Mouse (Mus musculus): Measurements from ENCODE around the gene Abhd16a. TPM values are rescaled to one million over a fixed set of nuclear protein-coding genes. Genes with fewer than 3 reads are reported as not detected.
"Not testable (repeated sequence)": the region's sequence is repeated elsewhere in the genome, so short reads cannot be mapped to it uniquely, and the experiment has no call there.

The Abhd16a gene
- total RNA-seq, 2 experiments from 2014 or later: 51.0 to 55.7 TPM

GRCm38 (mm10) chr17:35108097-35108496 is 19.0 kb downstream of the Abhd16a start, which contains the start of gene Ly6g5c:
Gene Ly6g5c (plus strand): TSS chr17:35108279.
- no peak for DNase-seq
- intact Hi-C loops (cut with DNase I): loop anchor here (5.0 kb wide), 1 partner anchor 46 kb away; no protein-coding TSS in a partner anchor

DNA sequence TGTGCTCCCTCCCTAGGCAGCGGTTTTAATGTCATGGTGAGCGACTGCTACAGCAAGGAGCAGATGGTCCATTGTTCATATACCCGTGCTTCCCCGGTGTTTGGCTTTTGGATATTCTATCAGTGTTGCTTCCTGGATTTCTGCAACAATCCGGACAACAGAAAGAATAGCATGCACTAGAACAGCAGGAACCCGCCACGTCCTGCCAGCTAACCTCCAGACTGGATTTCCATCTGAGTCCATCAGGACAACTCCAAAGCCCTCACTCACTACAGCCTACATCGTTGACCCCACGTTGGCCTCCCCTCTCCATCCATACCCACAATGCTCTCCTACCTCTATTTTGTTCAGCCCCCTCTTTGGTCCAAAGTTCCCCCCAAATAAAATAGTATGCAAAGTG is 22.7 kb downstream of the Abhd16a start:
- intact Hi-C loops (cut with DNase I): no loop called here
- DNase-seq: no peak

DNA sequence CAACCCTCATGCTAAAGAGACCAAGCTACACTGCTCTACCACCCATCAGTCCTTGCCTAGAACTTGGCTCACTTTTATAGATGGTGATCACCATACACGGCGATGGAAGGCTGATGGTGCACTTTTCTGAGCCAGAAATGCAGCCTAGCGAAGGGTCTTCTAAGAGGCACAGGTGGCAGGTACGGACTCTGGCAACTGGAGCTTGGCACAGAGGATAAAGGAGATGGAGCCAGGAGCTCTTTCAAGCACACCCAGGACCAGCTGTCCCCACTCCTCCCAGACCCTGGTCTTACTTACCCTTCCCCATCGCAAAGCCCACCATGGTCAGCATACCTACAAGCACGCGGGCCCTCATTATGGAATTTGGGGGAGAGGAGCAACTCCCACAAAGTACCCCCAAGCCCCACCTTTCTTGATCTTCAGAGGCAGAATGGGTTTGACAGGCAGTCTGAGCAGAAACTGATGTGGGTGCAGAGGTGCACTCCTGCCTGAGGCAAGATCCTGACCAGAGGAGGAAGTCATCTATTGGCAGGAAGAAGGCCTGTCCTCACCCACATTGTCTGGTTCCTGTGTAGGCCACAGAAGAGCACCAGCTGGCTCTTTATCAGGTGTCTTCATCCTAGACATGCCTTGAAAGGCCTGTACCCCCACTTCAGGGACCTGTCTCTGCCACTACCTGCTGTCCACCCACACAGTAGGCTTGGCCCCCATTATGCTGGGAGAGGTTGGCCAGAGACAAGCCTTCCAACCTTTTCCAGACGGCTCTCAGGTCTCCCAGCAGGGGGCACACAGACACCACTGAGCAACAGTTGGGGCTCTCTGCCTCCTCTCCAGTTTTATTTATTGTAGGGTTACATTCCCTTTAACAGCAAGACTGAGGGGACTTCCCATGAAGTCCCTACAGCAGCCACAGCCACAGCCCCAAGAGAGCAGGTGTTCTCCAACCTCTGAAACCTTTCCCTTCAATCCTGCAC is 26.3 kb downstream of the Abhd16a start, which contains the start of gene Ly6g5b:
Gene Ly6g5b, minus strand, starts transcription at position 383 of the 974 bp plus-strand sequence.
- DNase-seq: peak in 1 of 2 experiments; percentile 49
- intact Hi-C loops (cut with DNase I): no loop called here

DNA sequence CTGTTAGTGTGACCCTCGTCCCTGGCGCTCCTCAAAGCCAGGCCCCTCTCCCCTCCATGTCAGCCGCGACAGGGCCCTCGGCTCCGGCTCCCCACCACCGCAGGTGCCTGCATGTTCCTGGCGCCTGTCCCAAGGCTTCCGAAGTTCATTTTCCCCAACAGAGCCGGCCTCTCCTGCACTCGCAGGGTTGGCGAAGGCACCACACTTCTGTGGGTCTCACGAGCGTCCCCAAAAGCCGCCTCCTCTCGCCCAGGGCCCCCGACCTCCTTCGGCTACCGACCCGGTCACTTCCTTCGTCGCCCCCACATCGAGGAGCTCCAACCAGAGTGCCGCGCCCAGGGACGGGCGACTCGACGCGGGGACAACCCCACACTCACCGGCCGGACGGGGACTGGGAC is 31.7 kb downstream of the Abhd16a start:
- DNase-seq: no peak
- intact Hi-C loops (cut with DNase I): loop anchor here (2.0 to 5.0 kb wide), 2 partner anchors 30 to 117 kb away; partner anchors contain the start of gene Nfkbil1

- peak; percentile 99 for DNase-seq
- intact Hi-C loops (cut with DNase I): loop anchor here (2.0 to 5.0 kb wide), 2 partner anchors 30 to 116 kb away; partner anchors contain the start of gene Nfkbil1
Measured at GRCm38 (mm10) chr17:35121143-35121799, 32.2 kb downstream of the Abhd16a start, which contains the start of gene Gpank1. Gene Gpank1 (plus strand): TSS chr17:35121455.

DNA sequence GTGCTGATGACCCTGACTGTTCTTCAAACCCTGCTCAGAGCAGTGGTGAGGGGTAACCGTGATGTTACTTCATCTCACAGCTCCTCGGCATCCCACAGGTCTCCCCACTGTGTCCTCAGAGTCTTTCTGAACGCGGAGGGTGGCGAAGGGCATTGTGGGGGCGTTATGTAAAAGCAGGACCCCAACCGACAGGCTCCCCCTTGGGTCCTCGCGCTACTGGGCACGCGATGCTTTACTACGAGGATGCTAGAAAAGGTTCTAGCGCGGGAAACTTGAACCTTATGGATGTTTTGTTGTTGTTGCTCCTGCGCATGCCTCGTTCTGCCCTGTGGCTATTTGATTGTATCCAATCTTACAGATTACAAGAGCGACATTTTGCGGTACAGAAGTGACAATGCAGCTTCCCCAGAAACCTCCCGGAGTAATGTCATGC is 32.8 kb downstream of the Abhd16a start, which contains the start of gene Csnk2b:
Gene Csnk2b, minus strand, starts transcription at position 183 of the 433 bp plus-strand sequence.
- DNase-seq: peak; percentile 58 to 72

DNA sequence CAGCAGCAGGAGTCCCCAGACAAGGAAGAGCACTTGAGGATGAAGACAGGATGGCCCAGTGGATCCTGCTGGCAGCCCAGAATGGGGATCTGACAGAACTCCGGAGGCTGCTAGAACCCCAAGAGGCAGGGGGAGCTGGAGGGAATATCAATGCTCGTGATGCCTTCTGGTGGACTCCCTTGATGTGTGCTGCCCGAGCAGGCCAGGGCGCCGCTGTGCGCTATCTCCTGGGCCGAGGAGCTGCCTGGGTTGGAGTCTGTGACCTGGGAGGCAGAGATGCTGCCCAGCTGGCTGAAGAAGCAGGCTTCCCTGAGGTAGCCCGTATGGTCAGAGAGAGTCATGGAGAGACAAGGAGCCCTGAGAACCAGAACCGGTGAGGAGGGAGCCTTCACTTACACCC is 34.2 kb downstream of the Abhd16a start:
- intact Hi-C loops (cut with DNase I): loop anchor here (5.0 kb wide), 1 partner anchor 114 kb away; the partner anchor contains the start of gene Nfkbil1
- DNase-seq: not testable (repeated sequence)

More for the DNA sequence above, 32.8 kb downstream of the Abhd16a start, which contains the start of gene Csnk2b:
- intact Hi-C loops (cut with DNase I): loop anchor here (2.0 to 5.0 kb wide), 2 partner anchors 31 to 115 kb away; partner anchors contain the start of gene Nfkbil1

- intact Hi-C loops (cut with DNase I): loop anchor here (5.0 kb wide), 1 partner anchor 113 kb away; the partner anchor contains the start of gene Nfkbil1
Measured at GRCm38 (mm10) chr17:35124261-35124896, 35.3 kb downstream of the Abhd16a start.

DNA sequence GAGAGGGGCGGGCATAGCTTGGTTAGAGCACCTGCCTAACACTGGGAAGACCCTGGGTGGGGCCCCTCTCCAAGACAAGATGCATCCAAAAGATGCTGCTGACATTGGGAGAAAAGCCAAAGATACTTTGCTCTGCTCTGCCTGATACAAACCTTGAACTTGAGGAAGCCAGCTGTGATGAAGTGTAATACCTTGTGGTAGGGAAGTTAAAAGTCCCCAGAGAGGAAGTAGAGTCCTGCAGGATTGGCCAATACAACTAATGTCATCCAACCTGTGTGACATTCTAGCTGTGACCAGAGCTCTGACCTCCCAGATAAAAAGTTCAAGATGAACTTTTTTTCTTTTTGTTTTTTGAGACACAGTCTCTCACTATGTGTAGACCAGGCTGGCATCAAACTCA is 36.0 kb downstream of the Abhd16a start:
- DNase-seq: no peak
- intact Hi-C loops (cut with DNase I): loop anchor here (5.0 kb wide), 1 partner anchor 37 kb away; the partner anchor contains the start of gene Prrc2a

More at GRCm38 (mm10) chr17:35124261-35124896, 35.3 kb downstream of the Abhd16a start:
- DNase-seq: not testable (repeated sequence)

DNA sequence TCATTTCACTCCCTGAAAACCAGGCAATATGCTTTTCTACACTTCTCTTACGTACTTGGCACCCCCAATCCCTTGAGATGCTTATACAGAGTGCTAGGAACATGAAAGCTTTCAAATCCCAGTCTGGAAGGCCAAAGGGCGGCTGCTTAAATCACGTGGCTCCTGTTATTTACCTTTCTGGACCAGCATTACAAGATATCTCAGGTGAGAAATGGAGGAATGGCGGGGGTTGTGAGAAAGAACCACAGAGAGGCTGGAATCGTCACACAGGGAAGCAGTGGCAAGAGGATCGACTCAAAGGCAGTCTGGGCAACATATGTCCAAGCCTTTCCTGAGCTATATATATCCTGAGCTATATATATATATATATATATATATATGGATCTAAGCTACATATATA is 36.5 kb downstream of the Abhd16a start:
- intact Hi-C loops (cut with DNase I): loop anchor here (5.0 kb wide), 1 partner anchor 37 kb away; the partner anchor contains the start of gene Prrc2a

GRCm38 (mm10) chr17:35126206-35126611 is 37.1 kb downstream of the Abhd16a start, which contains the start of gene D17H6S53E:
Gene D17H6S53E (plus strand): TSS chr17:35126373.
- intact Hi-C loops (cut with DNase I): loop anchor here (5.0 kb wide), 1 partner anchor 36 kb away; the partner anchor contains the start of gene Prrc2a
- peak; percentile 83 to 84 for DNase-seq

More for the DNA sequence above, 36.5 kb downstream of the Abhd16a start:
- DNase-seq: no peak

DNA sequence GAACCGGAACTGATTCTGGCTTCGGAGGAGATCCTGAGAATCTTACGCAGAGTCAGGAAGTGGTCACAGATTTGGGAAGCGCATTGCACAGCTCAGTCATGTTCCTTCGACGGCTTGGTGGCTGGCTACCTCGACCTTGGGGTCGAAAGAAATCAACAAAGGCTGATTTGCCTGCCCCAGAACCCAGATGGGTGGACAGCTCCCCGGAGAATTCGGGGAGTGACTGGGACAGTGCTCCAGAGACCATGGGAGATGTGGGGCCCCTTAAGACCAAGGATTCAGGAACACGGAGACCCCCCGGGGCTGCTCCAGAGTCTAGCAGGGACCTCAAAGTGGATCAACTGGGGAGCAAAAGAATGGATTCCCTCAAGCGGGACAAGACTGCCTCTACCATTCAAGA is 38.0 kb downstream of the Abhd16a start:
- DNase-seq: no peak
- intact Hi-C loops (cut with DNase I): loop anchor here (5.0 kb wide), 1 partner anchor 35 kb away; the partner anchor contains the start of gene Prrc2a

GRCm38 (mm10) chr17:35128996-35129395 is 39.9 kb downstream of the Abhd16a start:
- DNase-seq: no peak
- intact Hi-C loops (cut with DNase I): loop anchor here (5.0 kb wide), 1 partner anchor 33 kb away; the partner anchor contains the start of gene Prrc2a

DNA sequence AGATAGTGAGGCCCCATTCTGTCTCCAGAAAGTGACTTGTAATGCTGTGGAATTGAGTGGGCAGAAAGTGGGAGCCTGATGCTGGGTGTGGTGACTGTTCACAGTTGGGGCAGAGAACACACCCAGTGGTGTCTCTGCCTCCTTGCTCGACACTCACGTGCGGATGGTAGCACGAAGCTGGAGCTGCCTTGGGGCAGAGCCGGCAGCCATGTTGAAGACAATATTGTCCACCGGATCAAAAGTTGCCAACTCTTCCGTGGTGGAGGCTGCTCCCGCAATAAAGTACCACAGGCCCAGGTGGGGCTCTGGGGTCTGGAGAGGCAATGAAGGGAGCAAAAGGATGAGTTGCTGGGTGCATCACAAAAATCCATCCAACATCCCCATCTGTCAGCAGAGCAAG is 42.0 kb downstream of the Abhd16a start:
- no peak for DNase-seq

DNA sequence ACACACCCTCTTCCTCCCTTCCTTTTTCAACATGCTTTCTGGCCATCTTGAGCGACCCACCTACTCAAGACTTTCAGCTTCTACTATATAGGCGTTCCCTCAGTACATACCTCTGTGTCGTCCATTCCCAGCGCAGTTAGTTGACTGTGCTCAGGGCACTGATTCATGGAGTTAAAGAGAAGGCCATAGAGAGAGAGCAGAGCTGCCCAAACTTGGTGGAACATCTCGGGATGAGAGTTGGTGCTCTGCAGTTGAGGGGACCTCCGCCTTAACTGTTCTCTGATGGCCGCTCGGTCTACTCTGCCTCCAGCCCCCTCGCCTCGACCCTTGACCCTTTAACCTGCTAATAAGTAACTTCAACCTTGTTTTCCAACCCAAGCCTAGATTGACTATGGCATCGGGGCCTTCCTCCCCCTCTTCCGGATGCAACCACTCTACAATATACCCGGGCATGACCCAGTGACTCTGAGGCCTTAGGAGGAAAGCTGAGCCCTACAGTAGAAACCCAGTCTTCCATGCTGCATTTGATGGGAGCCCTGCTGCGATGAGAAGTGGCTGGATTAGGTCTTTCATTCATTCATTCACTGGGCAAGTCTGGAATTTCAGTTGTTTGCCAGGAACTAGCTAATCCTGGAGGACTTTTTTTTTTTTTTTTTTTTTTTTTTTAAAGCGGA is 42.6 kb downstream of the Abhd16a start, which contains the start of gene Apom:
Gene Apom, minus strand, starts transcription at position 551 of the 674 bp plus-strand sequence.
- DNase-seq: no peak
- intact Hi-C loops (cut with DNase I): no loop called here

More for the DNA sequence above, 42.0 kb downstream of the Abhd16a start:
- intact Hi-C loops (cut with DNase I): no loop called here

DNA sequence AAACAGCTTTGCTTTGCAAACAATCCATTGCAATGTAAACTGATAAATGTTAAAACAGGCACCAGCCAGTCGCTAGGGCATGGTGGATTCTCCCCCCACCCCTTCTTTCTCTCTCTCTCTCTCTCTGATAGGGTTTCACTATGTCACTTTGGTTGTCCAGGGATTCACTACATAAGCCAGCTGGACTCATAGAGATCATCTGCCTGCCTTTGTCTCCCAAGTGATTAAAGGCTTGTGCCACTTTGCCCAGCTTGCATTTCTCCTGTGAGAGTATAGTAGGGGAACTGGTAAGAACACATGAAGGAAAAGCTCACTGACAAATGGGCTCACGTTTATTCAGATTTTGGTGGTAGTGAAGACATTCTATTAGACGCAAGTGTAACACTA is 43.1 kb downstream of the Abhd16a start:
- DNase-seq: no peak
- intact Hi-C loops (cut with DNase I): no loop called here

DNA sequence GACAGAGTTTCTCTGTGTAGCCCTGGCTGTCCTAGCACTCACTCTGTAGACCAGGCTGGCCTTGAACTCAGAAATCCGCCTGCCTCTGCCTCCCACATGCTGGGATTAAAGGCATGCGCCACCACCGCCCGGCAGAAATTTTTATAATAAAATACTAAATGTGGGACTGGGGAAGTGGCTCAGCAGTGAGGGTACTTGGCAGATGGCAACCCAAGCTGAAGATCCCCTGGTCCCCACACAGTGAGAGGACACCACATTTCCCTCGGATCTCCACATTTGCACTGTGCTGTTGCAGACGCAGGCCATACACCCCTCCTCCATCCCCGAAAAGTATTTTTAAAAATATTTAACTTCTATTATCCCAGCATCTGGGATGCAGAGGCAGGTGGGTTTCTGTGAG is 44.5 kb downstream of the Abhd16a start:
- intact Hi-C loops (cut with DNase I): no loop called here
- no peak for DNase-seq

- DNase-seq: peak; percentile 96
- intact Hi-C loops (cut with DNase I): no loop called here
Measured at GRCm38 (mm10) chr17:35134801-35135590, 45.9 kb downstream of the Abhd16a start, which contains the start of gene Bag6. Gene Bag6 (plus strand): TSS chr17:35135178.
